Mouse (Mus musculus) heart, embryonic 13.5 days (tissue): ENCODE measurements at regions not wholly inside any gene's neighbourhood (a gene's known extent, or its start where the extent isn't known, plus 50 kb on each side); places are given as distances from the start of the nearest gene placed in this dataset.

Experiments
- ATAC-seq: fragments of 200-750 bp; cut with Nextera tagmentation; 2 replicates; pipeline ENCODE4 v1.8.0; 2017; ENCODE audit warnings: moderate TSS enrichment; ENCODE audit not compliant: insufficient number of reproducible peaks, low FRiP score, low TSS enrichment; ENCODE audit errors: extremely low read depth
- H3K27ac ChIP-seq: fragments of 300-500 bp; sonication (generic); replicated peaks from 2 replicates; pipeline ENCODE4 v1.5.1; 2015; ENCODE audit warnings: moderate library complexity, mild to moderate bottlenecking, inconsistent platforms
- H3K27me3 ChIP-seq: fragments of 300-500 bp; sonication (generic); replicated peaks from 2 replicates; pipeline ENCODE4 v1.6.1; 2015; ENCODE audit warnings: mild to moderate bottlenecking, inconsistent platforms
- H3K36me3 ChIP-seq: fragments of 300-500 bp; sonication (generic); 2 replicates; pipeline ENCODE4 v1.6.1; 2015; ENCODE audit warnings: mild to moderate bottlenecking, inconsistent platforms
- H3K4me1 ChIP-seq: fragments of 300-500 bp; sonication (generic); 2 replicates; pipeline ENCODE4 v1.6.1; 2015; ENCODE audit warnings: inconsistent platforms
- H3K4me2 ChIP-seq: fragments of 300-500 bp; sonication (generic); 2 replicates; pipeline ENCODE4 v1.6.1; 2015; ENCODE audit warnings: inconsistent platforms, mild to moderate bottlenecking, moderate library complexity
- H3K4me3 ChIP-seq: fragments of 300-500 bp; sonication (generic); 2 replicates; pipeline ENCODE4 v1.5.1; 2015; ENCODE audit warnings: moderate library complexity, mild to moderate bottlenecking, inconsistent platforms
- H3K9ac ChIP-seq: fragments of 300-500 bp; sonication (generic); 2 replicates; pipeline ENCODE4 v1.6.1; 2015; ENCODE audit warnings: inconsistent platforms, mild to moderate bottlenecking, moderate library complexity
- H3K9me3 ChIP-seq: fragments of 300-500 bp; sonication (generic); 2 replicates; pipeline ENCODE4 v1.6.1; 2016; ENCODE audit warnings: inconsistent platforms
- WGBS: fragments of 180-500 bp; shearing (Covaris S2); methylation state at CpG from one replicate; pipeline ENCODE4 v1.1.7; 2015; ENCODE audit warnings: mixed read lengths; 5-methylcytosine and 5-hydroxymethylcytosine counted together

- no peak overlapping the region for H3K9ac ChIP-seq
- no peak overlapping the region for H3K4me2 ChIP-seq
- 0 out of 2 replicates have a peak, but pooled peaks cover 4% of the 10 kb centered on the region for H3K9me3 ChIP-seq
- no peaks in the 10 kb centered on the region for H3K36me3 ChIP-seq
- H3K4me1 ChIP-seq = peaks cover 6% of the 10 kb centered on the region; the same call in 1 of the 2 replicates
- H3K27me3 ChIP-seq = no peaks in the 10 kb centered on the region
- no peak for ATAC-seq
- no peak overlapping the region for H3K4me3 ChIP-seq
- WGBS = 69% methylated on average over 13 of the region's 13 CpGs
- no peak overlapping the region for H3K27ac ChIP-seq
Observed at GRCm38 (mm10) chr3:52929827-52930605, 87.0 kb downstream of the Cog6 start.

- peaks cover 6% of the 10 kb centered on the region; the same call in 1 of the 2 replicates for H3K4me1 ChIP-seq
- no peak overlapping the region for H3K4me2 ChIP-seq
- ATAC-seq = no peak
- H3K9ac ChIP-seq = no peak overlapping the region
- H3K36me3 ChIP-seq = no peaks in the 10 kb centered on the region
- WGBS = 59% methylated on average over 12 of the region's 12 CpGs
- no peak overlapping the region for H3K4me3 ChIP-seq
- H3K27ac ChIP-seq = no peak overlapping the region
- no peaks in the 10 kb centered on the region for H3K27me3 ChIP-seq
- H3K9me3 ChIP-seq = 0 out of 2 replicates have a peak, but pooled peaks cover 5% of the 10 kb centered on the region
Observed at GRCm38 (mm10) chr3:52927361-52927841, 89.6 kb downstream of the Cog6 start.

GRCm38 (mm10) chr3:52926549-52926948 is 90.5 kb downstream of the Cog6 start:
- 72% methylated on average over 3 of the region's 3 CpGs for WGBS
- no peaks in the 10 kb centered on the region for H3K27me3 ChIP-seq
- H3K9ac ChIP-seq = no peak overlapping the region
- H3K4me3 ChIP-seq = no peak overlapping the region
- 0 out of 2 replicates have a peak, but pooled peaks cover 5% of the 10 kb centered on the region for H3K9me3 ChIP-seq
- no peak overlapping the region for H3K27ac ChIP-seq
- H3K36me3 ChIP-seq = no peaks in the 10 kb centered on the region
- H3K4me1 ChIP-seq = peaks cover 6% of the 10 kb centered on the region; the same call in 1 of the 2 replicates
- H3K4me2 ChIP-seq = no peak overlapping the region
- no peak for ATAC-seq

GRCm38 (mm10) chr3:52925223-52925622 is 91.8 kb downstream of the Cog6 start:
- Histone ChIP-seq H3K9ac (no peak overlapping the region), H3K4me2 (no peak overlapping the region), H3K36me3 (no peaks in the 10 kb centered on the region), H3K27ac (no peak overlapping the region), H3K4me1 (peaks cover 6% of the 10 kb centered on the region; the same call in 1 of the 2 replicates), H3K9me3 (0 out of 2 replicates have a peak, but pooled peaks cover 5% of the 10 kb centered on the region), H3K27me3 (no peaks in the 10 kb centered on the region), H3K4me3 (no peak overlapping the region)
- ATAC-seq = no peak
- 55% methylated on average over 3 of the region's 3 CpGs for WGBS

- Histone ChIP-seq H3K4me2 (no peak overlapping the region), H3K9ac (no peak overlapping the region), H3K9me3 (0 out of 2 replicates have a peak, but pooled peaks cover 5% of the 10 kb centered on the region), H3K27ac (no peak overlapping the region), H3K36me3 (no peaks in the 10 kb centered on the region), H3K4me1 (peaks cover 6% of the 10 kb centered on the region; the same call in 1 of the 2 replicates), H3K27me3 (no peaks in the 10 kb centered on the region), H3K4me3 (no peak overlapping the region)
- WGBS = 71% methylated on average over 2 of the region's 2 CpGs
- ATAC-seq = no peak
Observed at GRCm38 (mm10) chr3:52924631-52925030, 92.4 kb downstream of the Cog6 start.

GRCm38 (mm10) chr3:52923824-52924559 is 93.0 kb downstream of the Cog6 start:
- no peak overlapping the region for H3K4me2 ChIP-seq
- no peak for ATAC-seq
- WGBS = 93% methylated on average over 4 of the region's 4 CpGs

GRCm38 (mm10) chr3:52922411-52922810 is 94.6 kb downstream of the Cog6 start:
- Histone ChIP-seq H3K27me3 (no peaks in the 10 kb centered on the region), H3K27ac (no peak overlapping the region), H3K4me2 (no peak overlapping the region), H3K4me3 (no peak overlapping the region), H3K9ac (no peak overlapping the region), H3K36me3 (no peaks in the 10 kb centered on the region), H3K4me1 (peaks cover 4% of the 10 kb centered on the region; the same call in 1 of the 2 replicates), H3K9me3 (peaks cover 19% of the 10 kb centered on the region; the same call in 1 of the 2 replicates)
- ATAC-seq = no peak
- WGBS = 86% methylated on average over 8 of the region's 8 CpGs

More at GRCm38 (mm10) chr3:52923824-52924559, 93.0 kb downstream of the Cog6 start:
- Histone ChIP-seq H3K9ac (no peak overlapping the region), H3K27ac (no peak overlapping the region), H3K27me3 (no peaks in the 10 kb centered on the region), H3K36me3 (no peaks in the 10 kb centered on the region), H3K9me3 (peaks cover 11% of the 10 kb centered on the region; the same call in 1 of the 2 replicates), H3K4me1 (peaks cover 6% of the 10 kb centered on the region; the same call in 1 of the 2 replicates), H3K4me3 (no peak overlapping the region)

- no peak overlapping the region for H3K27ac ChIP-seq
- H3K36me3 ChIP-seq = no peaks in the 10 kb centered on the region
- WGBS = 77% methylated on average over 3 of the region's 3 CpGs
- no peak overlapping the region for H3K4me3 ChIP-seq
- H3K4me2 ChIP-seq = no peak overlapping the region
- H3K4me1 ChIP-seq = 0 out of 2 replicates have a peak, but pooled peaks cover 6% of the 10 kb centered on the region
- ATAC-seq = no peak
- no peaks in the 10 kb centered on the region for H3K27me3 ChIP-seq
- H3K9me3 ChIP-seq = peaks cover 11% of the 10 kb centered on the region
- H3K9ac ChIP-seq = no peak overlapping the region
Observed at GRCm38 (mm10) chr3:52906823-52907564, 110.0 kb downstream of the Cog6 start.

- 79% methylated on average over 3 of the region's 3 CpGs for WGBS
- no peaks in the 10 kb centered on the region for H3K27me3 ChIP-seq
- H3K27ac ChIP-seq = no peak overlapping the region
- no peak for ATAC-seq
- H3K36me3 ChIP-seq = no peaks in the 10 kb centered on the region
- no peaks in the 10 kb centered on the region for H3K9me3 ChIP-seq
- no peak overlapping the region for H3K4me2 ChIP-seq
- H3K9ac ChIP-seq = no peak overlapping the region
- H3K4me1 ChIP-seq = peaks cover 10% of the 10 kb centered on the region; the same call in 1 of the 2 replicates
- no peak overlapping the region for H3K4me3 ChIP-seq
Observed at GRCm38 (mm10) chr3:52904028-52904427, 113.0 kb downstream of the Cog6 start.

- peaks cover 24% of the 10 kb centered on the region for H3K4me1 ChIP-seq
- H3K27ac ChIP-seq = peak overlapping the region; percentile 84; the same call in 1 of the 2 replicates
- H3K27me3 ChIP-seq = no peaks in the 10 kb centered on the region
- no peak overlapping the region for H3K4me2 ChIP-seq
- peak; percentile 69 for ATAC-seq
- no peaks in the 10 kb centered on the region for H3K9me3 ChIP-seq
- no peaks in the 10 kb centered on the region for H3K36me3 ChIP-seq
- no peak overlapping the region for H3K4me3 ChIP-seq
- WGBS = 13% methylated on average over 4 of the region's 4 CpGs
- no peak overlapping the region for H3K9ac ChIP-seq
Observed at GRCm38 (mm10) chr3:52897665-52898064, 119.4 kb downstream of the Cog6 start.
